ENCODE assay signal across 17 mouse cellular contexts in genomic region chr3:85629895-85630510, GRCm38 (mm10). TPM values are rescaled to one million over a fixed set of nuclear protein-coding genes. Genes with fewer than 3 reads are reported as not detected.
A peak's percentile ranks its signal among the peaks of the same experiment; 100 is the strongest.
DNase-seq lines count a peak whose midpoint lies in the region; ATAC-seq and TF ChIP-seq lines count a peak whose summit lies in the region.
"Had no signal": no experiment of that assay in that cellular context is flagged by ENCODE, and none has a peak within 500 bp of the region (broad histone marks: within the 10 kb centered on the region; RNA-seq: fewer than 3 reads in every experiment).

No protein-coding gene starts in this region.

- no peaks in the 10 kb centered on the region for H3K4me1 ChIP-seq in testis, adult 2 months (ENCODE audit: control insufficient read depth, insufficient read depth, low read length)
- H3K4me1 ChIP-seq in stomach, embryonic 16.5 days (ENCODE audit: control insufficient read depth, insufficient read depth, low read length) = no peaks in the 10 kb centered on the region
- H3K4me1 ChIP-seq: forebrain, embryonic 12.5 days; liver, embryonic 12.5 days; lung, embryonic 15.5 days; midbrain, embryonic 12.5 days had no signal

- peak; percentile 96 for ATAC-seq in Patski
- ATAC-seq in stomach, embryonic 16.5 days (ENCODE audit: insufficient read depth, low FRiP score) = peak; percentile 47; the same call in 1 of the 2 replicates
- ATAC-seq: liver, embryonic 12.5 days had no signal

- H3K4me3 ChIP-seq in testis, adult 2 months (ENCODE audit: control insufficient read depth, low read depth, low read length) = no peak overlapping the region
- H3K4me3 ChIP-seq in stomach, embryonic 16.5 days (replicated peaks; ENCODE audit: low read length) = no peak overlapping the region
- H3K4me3 ChIP-seq: forebrain, embryonic 12.5 days; liver, embryonic 12.5 days; lung, embryonic 15.5 days; midbrain, embryonic 12.5 days had no signal

- no peaks in the 10 kb centered on the region for H3K27me3 ChIP-seq in testis, adult 2 months (ENCODE audit: control insufficient read depth, insufficient read depth, low read length)
- H3K27me3 ChIP-seq in Patski = no peaks in the 10 kb centered on the region
- H3K27me3 ChIP-seq in stomach, embryonic 16.5 days (ENCODE audit: control insufficient read depth, insufficient read depth, low read length) = no peaks in the 10 kb centered on the region
- H3K27me3 ChIP-seq: forebrain, embryonic 12.5 days; liver, embryonic 12.5 days; lung, embryonic 15.5 days; midbrain, embryonic 12.5 days had no signal

- intact Hi-C loops in heart, postnatal 36 days (cut with DNase I) = no loop called here

- DNase-seq in adrenal gland, adult 2 months = peak; percentile 14
- DNase-seq in adrenal gland, postnatal 10 days = no peak
- DNase-seq in testis, postnatal 10 days (ENCODE audit: low spot score) = no peak
- peak; percentile 78 for DNase-seq in Patski (ENCODE audit: low read depth, low spot score)
- DNase-seq in spleen, postnatal 14 days (ENCODE audit: low spot score in 2 of 2) = no peak
- DNase-seq in heart, postnatal 36 days = no peak
- DNase-seq: cerebellum, adult 9-11 months; heart, adult 11 months; kidney, adult 9 months; kidney, postnatal 4 days had no signal

- no peak overlapping the region for H3K27ac ChIP-seq in testis, adult 2 months (ENCODE audit: control insufficient read depth, insufficient read depth, low read depth, low read length)
- no peak overlapping the region for H3K27ac ChIP-seq in stomach, embryonic 16.5 days (ENCODE audit: low read length)
- H3K27ac ChIP-seq: forebrain, embryonic 12.5 days; liver, embryonic 12.5 days; lung, embryonic 15.5 days; midbrain, embryonic 12.5 days had no signal

- CTCF ChIA-PET in Patski (lab: Charles Lee) = interaction anchor here (0.6 to 1.7 kb wide), 6 partner anchors 11 to 975 kb away, joined by 3 to 7 read pairs (median 3); no protein-coding TSS in a partner anchor

- no peak overlapping the region for H3K4me2 ChIP-seq in stomach, embryonic 16.5 days (ENCODE audit: low read depth, low read length)
- H3K4me2 ChIP-seq: forebrain, embryonic 12.5 days; liver, embryonic 12.5 days; lung, embryonic 15.5 days; midbrain, embryonic 12.5 days had no signal

- POLR2A ChIA-PET in Patski (lab: Charles Lee) = interaction anchor here (0.5 kb wide), 1 partner anchor 9 kb away, joined by 3 read pairs; no protein-coding TSS in a partner anchor

- peak; percentile 13; the same call in 1 of the 2 replicates for TF ChIP-seq CTCF in testis, adult 2 months (IDR thresholded peaks at IDR 0.05; ENCODE audit: control insufficient read depth, insufficient read depth, insufficient replicate concordance, low read depth, low read length)
- no peak for TF ChIP-seq CTCF in Patski (IDR thresholded peaks at IDR 0.05)

- 89% methylated on average over 4 of the region's 4 CpGs for WGBS in stomach, embryonic 16.5 days

- no peak for TF ChIP-seq POLR2A in testis, adult 2 months (IDR thresholded peaks at IDR 0.05; ENCODE audit: control insufficient read depth, low read depth, low read length)

- no peak overlapping the region for H3K9ac ChIP-seq in stomach, embryonic 16.5 days (ENCODE audit: low read length)
- H3K9ac ChIP-seq: forebrain, embryonic 12.5 days; liver, embryonic 12.5 days; lung, embryonic 15.5 days; midbrain, embryonic 12.5 days had no signal

- H3K9me3 ChIP-seq in stomach, embryonic 16.5 days (replicated peaks; ENCODE audit: control insufficient read depth, low read length) = 0 out of 2 replicates have a peak, but pooled peaks cover 3% of the 10 kb centered on the region
- H3K9me3 ChIP-seq: forebrain, embryonic 12.5 days; G1E; liver, embryonic 12.5 days; lung, embryonic 15.5 days; midbrain, embryonic 12.5 days had no signal

- in situ Hi-C loops in Patski (cut with MboI; ENCODE audit: low pct_unique_long_range_greater_than_20kb) = no loop called here

- H3K36me3 ChIP-seq in testis, adult 2 months (ENCODE audit: control insufficient read depth, insufficient read depth, low read length) = no peaks in the 10 kb centered on the region; the same call in 1 of the 2 replicates
- no peaks in the 10 kb centered on the region for H3K36me3 ChIP-seq in stomach, embryonic 16.5 days (ENCODE audit: control insufficient read depth, insufficient read depth, low read length)
- H3K36me3 ChIP-seq: forebrain, embryonic 12.5 days; lung, embryonic 15.5 days; midbrain, embryonic 12.5 days had no signal

RNA-seq across cellular contexts. Expression of gene Gatb, which starts 56.1 kb away (rescaled TPM):
- 10 to 100 TPM; 32.7 to 46.9 TPM for total RNA-seq in adrenal gland, adult 2 months (2021)
- 4.3 and 6.8 TPM in 2 replicates for polyA plus RNA-seq in adrenal gland, adult 2 months (2012; rRNA removed)
- 10 to 100 TPM; 38.4 to 43.7 TPM for total RNA-seq in adrenal gland, postnatal 10 days (2021)
- polyA plus RNA-seq in testis, adult 2 months (2012; rRNA removed) = 11.3 and 11.6 TPM in 2 replicates
- 33.4 TPM for polyA plus RNA-seq in Patski (2021)
- polyA plus RNA-seq in stomach, embryonic 16.5 days (2015; fragmentation: Nextera tagmentation; extraction: Ambion mirVana) = 24.2 and 25.1 TPM in 2 replicates
- 10 to 100 TPM; 43.5 to 45.2 TPM for total RNA-seq in heart, postnatal 36 days (2021)

Comparison
In these comparisons a context has a peak if more than half of its experiments do, and no peak if none do; other contexts are left out.
1. DNase-seq: peak in adrenal gland, adult 2 months (single experiment) and Patski (single experiment); none in adrenal gland, postnatal 10 days (single experiment), testis, postnatal 10 days (single experiment), spleen, postnatal 14 days (0 of 2) and heart, postnatal 36 days (0 of 2).